Mouse (Mus musculus): ENCODE data around the gene Slc22a1. TPM values are rescaled to one million over a fixed set of nuclear protein-coding genes. Genes with fewer than 3 reads are reported as not detected.

Gene Slc22a1
- polyA plus RNA-seq, 1 experiment from 2014 or later = 42.4 TPM

- no peak overlapping the region for H3K9ac ChIP-seq (ENCODE audit: low read length)
- ATAC-seq (ENCODE audit: insufficient number of reproducible peaks, insufficient read depth, low FRiP score, low read depth) = no peak
- no peaks in the 10 kb centered on the region for H3K27me3 ChIP-seq (ENCODE audit: control insufficient read depth, insufficient read depth, low read length)
- no peak overlapping the region for H3K27ac ChIP-seq (replicated peaks in 1 of 2; ENCODE audit: control insufficient read depth in 1 of 2, insufficient read depth in 1 of 2, low read depth in 2 of 2, low read length in 2 of 2)
- WGBS = 52% methylated on average over 1 of the region's 1 CpGs
- peaks cover 100% of the 10 kb centered on the region for H3K36me3 ChIP-seq (ENCODE audit: control insufficient read depth, insufficient read depth, low read length)
- no peak overlapping the region for H3K4me2 ChIP-seq (ENCODE audit: low read length)
- peaks cover 5 to 34% of the 10 kb centered on the region in 2 experiments; a peak in 3 of 4 replicates for H3K4me1 ChIP-seq (ENCODE audit: control insufficient read depth in 2 of 2, insufficient read depth in 2 of 2, low read length in 2 of 2)
- H3K9me3 ChIP-seq (ENCODE audit: control insufficient read depth, low read length) = no peaks in the 10 kb centered on the region
- H3K4me3 ChIP-seq (ENCODE audit: control insufficient read depth in 1 of 2, insufficient read depth in 1 of 2, low read depth in 1 of 2, low read length in 2 of 2) = no peak overlapping the region
These were observed 39.4 kb upstream of the Slc22a1 start for GRCm38 (mm10) chr17:12715032-12715431.

GRCm38 (mm10) chr17:12714080-12714561, 38.5 kb upstream of the Slc22a1 start:
- H3K4me1 ChIP-seq (ENCODE audit: control insufficient read depth in 2 of 2, insufficient read depth in 2 of 2, low read length in 2 of 2) = peaks cover 4 to 29% of the 10 kb centered on the region in 2 experiments; a peak in 3 of 4 replicates
- ATAC-seq (ENCODE audit: insufficient number of reproducible peaks, insufficient read depth, low FRiP score, low read depth) = no peak
- H3K9me3 ChIP-seq (ENCODE audit: control insufficient read depth, low read length) = no peaks in the 10 kb centered on the region
- H3K27ac ChIP-seq (replicated peaks in 1 of 2; ENCODE audit: control insufficient read depth in 1 of 2, insufficient read depth in 1 of 2, low read depth in 2 of 2, low read length in 2 of 2) = 0 out of 4 replicates have a peak overlapping the region, but pooled peaks of 1 of the 2 experiments have one; percentile 16
- H3K9ac ChIP-seq (ENCODE audit: low read length) = no peak overlapping the region
- 55% methylated on average over 5 of the region's 5 CpGs for WGBS
- no peaks in the 10 kb centered on the region for H3K27me3 ChIP-seq (ENCODE audit: control insufficient read depth, insufficient read depth, low read length)
- no peak overlapping the region for H3K4me2 ChIP-seq (ENCODE audit: low read length)
- peaks cover 100% of the 10 kb centered on the region for H3K36me3 ChIP-seq (ENCODE audit: control insufficient read depth, insufficient read depth, low read length)
- H3K4me3 ChIP-seq (ENCODE audit: control insufficient read depth in 1 of 2, insufficient read depth in 1 of 2, low read depth in 1 of 2, low read length in 2 of 2) = no peak overlapping the region

GRCm38 (mm10) chr17:12712993-12713392, 37.4 kb upstream of the Slc22a1 start:
- peaks cover 100% of the 10 kb centered on the region for H3K36me3 ChIP-seq (ENCODE audit: control insufficient read depth, insufficient read depth, low read length)

GRCm38 (mm10) chr17:12712191-12712590, 36.6 kb upstream of the Slc22a1 start:
- H3K9me3 ChIP-seq (ENCODE audit: control insufficient read depth, low read length) = no peaks in the 10 kb centered on the region
- H3K36me3 ChIP-seq (ENCODE audit: control insufficient read depth, insufficient read depth, low read length) = peaks cover 100% of the 10 kb centered on the region
- no peak overlapping the region for H3K4me2 ChIP-seq (ENCODE audit: low read length)
- H3K27me3 ChIP-seq (ENCODE audit: control insufficient read depth, insufficient read depth, low read length) = no peaks in the 10 kb centered on the region
- H3K9ac ChIP-seq (ENCODE audit: low read length) = no peak overlapping the region
- H3K27ac ChIP-seq (replicated peaks in 1 of 2; ENCODE audit: control insufficient read depth in 1 of 2, insufficient read depth in 1 of 2, low read depth in 2 of 2, low read length in 2 of 2) = no peak overlapping the region
- H3K4me3 ChIP-seq (ENCODE audit: control insufficient read depth in 1 of 2, insufficient read depth in 1 of 2, low read depth in 1 of 2, low read length in 2 of 2) = no peak overlapping the region
- ATAC-seq (ENCODE audit: insufficient number of reproducible peaks, insufficient read depth, low FRiP score, low read depth) = no peak
- H3K4me1 ChIP-seq (ENCODE audit: control insufficient read depth in 2 of 2, insufficient read depth in 2 of 2, low read length in 2 of 2) = peaks cover 2 to 19% of the 10 kb centered on the region in 2 experiments; a peak in 3 of 4 replicates

More at GRCm38 (mm10) chr17:12712993-12713392, 37.4 kb upstream of the Slc22a1 start:
- Histone ChIP-seq H3K9ac (ENCODE audit: low read length) (no peak overlapping the region), H3K9me3 (ENCODE audit: control insufficient read depth, low read length) (no peaks in the 10 kb centered on the region), H3K27me3 (ENCODE audit: control insufficient read depth, insufficient read depth, low read length) (no peaks in the 10 kb centered on the region), H3K4me3 (ENCODE audit: control insufficient read depth in 1 of 2, insufficient read depth in 1 of 2, low read depth in 1 of 2, low read length in 2 of 2) (no peak overlapping the region), H3K4me1 (ENCODE audit: control insufficient read depth in 2 of 2, insufficient read depth in 2 of 2, low read length in 2 of 2) (peaks cover 4 to 25% of the 10 kb centered on the region in 2 experiments; a peak in 3 of 4 replicates), H3K4me2 (ENCODE audit: low read length) (no peak overlapping the region), H3K27ac (replicated peaks in 1 of 2; ENCODE audit: control insufficient read depth in 1 of 2, insufficient read depth in 1 of 2, low read depth in 2 of 2, low read length in 2 of 2) (0 out of 4 replicates have a peak overlapping the region, but pooled peaks of 1 of the 2 experiments have one; percentile 19)
- WGBS = 76% methylated on average over 3 of the region's 3 CpGs
- no peak for ATAC-seq (ENCODE audit: insufficient number of reproducible peaks, insufficient read depth, low FRiP score, low read depth)

GRCm38 (mm10) chr17:12710976-12711375, 35.3 kb upstream of the Slc22a1 start:
- WGBS = 79% methylated on average over 2 of the region's 2 CpGs
- no peak for ATAC-seq (ENCODE audit: insufficient number of reproducible peaks, insufficient read depth, low FRiP score, low read depth)
- Histone ChIP-seq H3K4me2 (ENCODE audit: low read length) (no peak overlapping the region), H3K4me1 (ENCODE audit: control insufficient read depth in 2 of 2, insufficient read depth in 2 of 2, low read length in 2 of 2) (peaks cover 2 to 13% of the 10 kb centered on the region in 2 experiments; a peak in 3 of 4 replicates), H3K9ac (ENCODE audit: low read length) (no peak overlapping the region), H3K9me3 (ENCODE audit: control insufficient read depth, low read length) (no peaks in the 10 kb centered on the region), H3K27me3 (ENCODE audit: control insufficient read depth, insufficient read depth, low read length) (no peaks in the 10 kb centered on the region), H3K4me3 (ENCODE audit: control insufficient read depth in 1 of 2, insufficient read depth in 1 of 2, low read depth in 1 of 2, low read length in 2 of 2) (no peak overlapping the region), H3K36me3 (ENCODE audit: control insufficient read depth, insufficient read depth, low read length) (peaks cover 100% of the 10 kb centered on the region), H3K27ac (replicated peaks in 1 of 2; ENCODE audit: control insufficient read depth in 1 of 2, insufficient read depth in 1 of 2, low read depth in 2 of 2, low read length in 2 of 2) (no peak overlapping the region; a peak in 1 of 4 replicates)

GRCm38 (mm10) chr17:12710050-12710780, 34.6 kb upstream of the Slc22a1 start:
- Histone ChIP-seq H3K27me3 (ENCODE audit: control insufficient read depth, insufficient read depth, low read length) (no peaks in the 10 kb centered on the region), H3K27ac (replicated peaks in 1 of 2; ENCODE audit: control insufficient read depth in 1 of 2, insufficient read depth in 1 of 2, low read depth in 2 of 2, low read length in 2 of 2) (no peak overlapping the region), H3K4me1 (ENCODE audit: control insufficient read depth in 2 of 2, insufficient read depth in 2 of 2, low read length in 2 of 2) (peaks cover 2 to 9% of the 10 kb centered on the region in 2 experiments; a peak in 3 of 4 replicates), H3K9me3 (ENCODE audit: control insufficient read depth, low read length) (no peaks in the 10 kb centered on the region), H3K4me2 (ENCODE audit: low read length) (no peak overlapping the region), H3K9ac (ENCODE audit: low read length) (no peak overlapping the region), H3K4me3 (ENCODE audit: control insufficient read depth in 1 of 2, insufficient read depth in 1 of 2, low read depth in 1 of 2, low read length in 2 of 2) (no peak overlapping the region), H3K36me3 (ENCODE audit: control insufficient read depth, insufficient read depth, low read length) (peaks cover 100% of the 10 kb centered on the region)
- no peak for ATAC-seq (ENCODE audit: insufficient number of reproducible peaks, insufficient read depth, low FRiP score, low read depth)
- 79% methylated on average over 13 of the region's 13 CpGs for WGBS

- Histone ChIP-seq H3K4me1 (ENCODE audit: control insufficient read depth in 2 of 2, insufficient read depth in 2 of 2, low read length in 2 of 2) (no peaks in the 10 kb centered on the region; a peak in 2 of 4 replicates), H3K27me3 (ENCODE audit: control insufficient read depth, insufficient read depth, low read length) (no peaks in the 10 kb centered on the region), H3K9ac (ENCODE audit: low read length) (no peak overlapping the region), H3K4me3 (ENCODE audit: control insufficient read depth in 1 of 2, insufficient read depth in 1 of 2, low read depth in 1 of 2, low read length in 2 of 2) (no peak overlapping the region), H3K4me2 (ENCODE audit: low read length) (no peak overlapping the region), H3K9me3 (ENCODE audit: control insufficient read depth, low read length) (no peaks in the 10 kb centered on the region), H3K27ac (replicated peaks in 1 of 2; ENCODE audit: control insufficient read depth in 1 of 2, insufficient read depth in 1 of 2, low read depth in 2 of 2, low read length in 2 of 2) (no peak overlapping the region), H3K36me3 (ENCODE audit: control insufficient read depth, insufficient read depth, low read length) (peaks cover 100% of the 10 kb centered on the region)
- WGBS = 78% methylated on average over 3 of the region's 3 CpGs
- no peak for ATAC-seq (ENCODE audit: insufficient number of reproducible peaks, insufficient read depth, low FRiP score, low read depth)
These were observed 32.8 kb upstream of the Slc22a1 start for GRCm38 (mm10) chr17:12708398-12708797.
